Mouse (Mus musculus) activated CD4-positive, CD25-positive, alpha-beta regulatory T cell, adult 4 months (primary cell): ENCODE data around the gene Mtrex. TPM values are rescaled to one million over a fixed set of nuclear protein-coding genes. Genes with fewer than 3 reads are reported as not detected.

Experiments used
- ATAC-seq: one replicate; pipeline ENCODE4 v1.8.0; 2017
- polyA plus RNA-seq, 2 experiments: library from polyadenylated mRNA; unstranded; fragments of 100-300 nt; shearing (Covaris generic); gene quantifications; one replicate each; pipeline ENCODE4 v1.2.1; 2017

Mtrex gene
- polyA plus RNA-seq, 2 experiments from 2014 or later = 65.2 to 68.1 TPM

DNA sequence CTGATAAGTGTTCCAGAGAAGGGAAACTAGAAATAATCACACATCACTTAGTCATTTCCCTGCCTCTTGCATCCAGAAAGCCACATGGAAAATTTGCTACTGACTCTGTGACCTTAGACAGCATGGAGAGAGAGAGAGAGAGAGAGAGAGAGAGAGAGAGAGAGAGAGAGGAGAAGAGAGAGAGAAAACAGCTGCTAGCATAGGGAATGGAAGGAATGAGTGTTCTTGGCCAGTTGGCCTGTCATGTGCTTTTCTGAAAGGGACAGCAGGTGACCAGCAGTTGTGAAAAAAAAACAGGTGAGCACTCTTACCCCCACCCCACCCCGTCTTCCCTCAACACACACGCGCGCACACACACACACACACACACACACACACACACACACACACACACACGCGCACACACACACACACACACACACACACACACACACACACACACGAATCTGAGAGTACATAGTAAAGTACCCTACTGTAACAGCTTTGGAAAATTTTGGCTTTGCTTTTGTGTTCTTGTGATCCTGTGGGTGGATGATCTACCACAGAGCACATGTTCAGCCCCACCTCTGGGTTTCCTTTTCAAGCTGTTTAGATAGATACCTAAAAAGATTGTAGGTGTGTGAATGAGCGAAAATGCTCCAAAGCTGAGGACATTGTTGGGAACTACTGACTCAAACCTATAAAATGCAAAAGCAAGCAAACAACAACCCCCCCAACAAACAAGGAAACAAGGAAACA is 103.1 kb downstream of the Mtrex start:
- peak; percentile 61 for ATAC-seq

GRCm38 (mm10) chr13:112823236-112823910 is 103.8 kb downstream of the Mtrex start:
- ATAC-seq = no peak

DNA sequence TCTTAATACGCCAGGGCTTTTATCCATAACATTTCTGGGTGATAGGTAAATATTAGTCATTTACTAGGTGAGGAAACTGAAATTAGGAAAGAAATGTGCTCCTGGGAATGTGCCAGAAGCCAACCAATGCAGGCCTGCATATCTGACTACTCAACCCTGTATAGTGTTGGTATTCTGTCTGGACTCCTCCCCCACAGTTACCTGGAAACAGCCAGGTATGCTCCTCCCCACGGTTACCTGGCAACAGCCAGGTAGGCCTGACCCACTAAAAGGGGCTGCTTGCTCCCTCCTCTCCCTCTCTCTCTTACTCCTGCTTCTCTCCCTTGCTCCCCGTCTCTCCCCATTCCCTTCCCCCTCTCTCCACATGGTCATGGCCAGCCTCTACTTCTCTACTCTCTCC is 104.8 kb downstream of the Mtrex start:
- ATAC-seq = no peak

DNA sequence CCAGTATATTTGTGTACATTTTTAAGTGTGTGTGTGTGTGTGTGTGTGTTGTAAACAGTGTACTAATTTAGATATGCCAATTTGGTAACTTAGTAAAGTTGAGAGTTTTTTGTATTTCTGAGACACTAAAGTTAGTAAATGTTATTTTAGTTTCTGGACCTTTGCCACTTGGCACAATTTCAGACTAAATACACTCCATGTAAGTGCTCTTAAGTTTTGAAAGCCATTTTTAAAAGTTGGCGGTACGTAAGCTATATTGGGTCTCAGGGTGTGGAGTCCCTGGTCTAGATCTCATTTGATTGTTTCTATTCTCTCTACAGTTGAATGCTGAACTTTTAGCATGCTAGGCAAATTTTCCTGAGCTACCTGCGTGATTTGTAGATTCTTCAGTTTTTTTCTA is 109.1 kb downstream of the Mtrex start:
- no peak for ATAC-seq

Other genes with a start within 250 kb of the Mtrex start
- 1 to 10 TPM; 1.6 to 1.8 TPM for gene Plpp1, start 126.6 kb downstream of the Mtrex start, polyA plus RNA-seq
- gene Dhx29, start 56 bp upstream of the Mtrex start, polyA plus RNA-seq = 10 to 100 TPM in 1 of 2 experiments, 1 to 10 TPM in 1; 9.1 to 13.0 TPM
- not detected for gene Ccno, start 60.4 kb upstream of the Mtrex start, polyA plus RNA-seq
- under 1 TPM in 1 of 2 experiments, not detected in 1; 0.13 TPM for gene Mcidas, start 66.4 kb upstream of the Mtrex start, polyA plus RNA-seq
- gene Cdc20b, start 107.7 kb upstream of the Mtrex start, polyA plus RNA-seq = under 1 TPM in 1 of 2 experiments, not detected in 1; 0.25 TPM
- not detected for gene Gpx8, start 119.0 kb upstream of the Mtrex start, polyA plus RNA-seq
- 1 to 10 TPM; 3.3 to 6.7 TPM for gene Gzma, start 173.6 kb upstream of the Mtrex start, polyA plus RNA-seq